Mouse (Mus musculus) R1 (cell line): ENCODE measurements at regions not wholly inside any gene's neighbourhood (a gene's known extent, or its start where the extent isn't known, plus 50 kb on each side); places are given as distances from the start of the nearest gene placed in this dataset.
"Not testable (repeated sequence)": the region's sequence is repeated elsewhere in the genome, so short reads cannot be mapped to it uniquely, and the experiment has no call there.

Source experiments
- DNase-seq: peaks from one replicate; pipeline ENCODE4 v3.0.0-alpha.2; 2018; ENCODE audit warnings: low read depth, low spot score

- DNase-seq: peak; percentile 62
These were observed 254.4 kb upstream of the Lrrc4c start for GRCm38 (mm10) chr2:96063571-96063970.

GRCm38 (mm10) chr2:96108451-96108850 lies 209.5 kb upstream of the Lrrc4c start:
- DNase-seq: not testable (repeated sequence)

GRCm38 (mm10) chr2:96120081-96120480 lies 197.9 kb upstream of the Lrrc4c start:
- peak; percentile 32 for DNase-seq

GRCm38 (mm10) chr2:96138570-96138969 lies 179.4 kb upstream of the Lrrc4c start:
- DNase-seq: no peak

- no peak for DNase-seq
These were observed 162.7 kb upstream of the Lrrc4c start for GRCm38 (mm10) chr2:96155295-96155694.

- DNase-seq: no peak
These were observed 151.3 kb upstream of the Lrrc4c start for GRCm38 (mm10) chr2:96166624-96167023.
